26 mouse cellular contexts compared by ENCODE assay signal in genomic region chr2:73514178-73514577, GRCm38 (mm10). TPM values are rescaled to one million over a fixed set of nuclear protein-coding genes. Genes with fewer than 3 reads are reported as not detected.
A peak's percentile ranks its signal among the peaks of the same experiment; 100 is the strongest.
DNase-seq lines count a peak whose midpoint lies in the region; ATAC-seq and TF ChIP-seq lines count a peak whose summit lies in the region.
"Had no signal": no experiment of that assay in that cellular context is flagged by ENCODE, and none has a peak within 500 bp of the region (broad histone marks: within the 10 kb centered on the region; RNA-seq: fewer than 3 reads in every experiment).

No protein-coding gene starts in this region.

- peak; percentile 59 for DNase-seq in heart, adult 11 months
- DNase-seq in 3T3-L1 (ENCODE audit: low read depth, low spot score) (peak; percentile 43), CH12.LX (ENCODE audit: extremely low read depth) (no peak), ZHBTc4 (ENCODE audit: low read depth, low spot score) (peak; percentile 53)
- DNase-seq in lung, postnatal 36 days, result no peak
- DNase-seq: adrenal gland, postnatal 14 days; B cell, adult 2 months; cerebellum, adult 11-12 months; cerebellum, postnatal 10 days; heart, postnatal 4 days; kidney, adult 9 months; kidney, postnatal 10 days; layer of hippocampus, postnatal 36 days; left cerebral cortex, postnatal 4 days; liver; thymus, postnatal 14 days had no signal

- no peaks in the 10 kb centered on the region for H3K79me2 ChIP-seq in CH12.LX (replicated peaks; ENCODE audit: control insufficient read depth, extremely low read depth, insufficient read depth, poor library complexity, severe bottlenecking)

- H3K4me1 ChIP-seq in heart, embryonic 11.5 days (ENCODE audit: control insufficient read depth, insufficient read depth, low read length), result peaks cover 7% of the 10 kb centered on the region
- H3K4me1 ChIP-seq in CH12.LX (ENCODE audit: control insufficient read depth in 1 of 2, insufficient read depth in 2 of 2), result peaks cover 12 to 23% of the 10 kb centered on the region in 2 experiments
- no peaks in the 10 kb centered on the region; the same call in 1 of the 2 replicates for H3K4me1 ChIP-seq in forebrain, embryonic 12.5 days
- H3K4me1 ChIP-seq: hindbrain, embryonic 13.5 days; neural tube, embryonic 13.5 days had no signal

- TF ChIP-seq EP300 in CH12.LX (IDR thresholded peaks at IDR 0.05; ENCODE audit: low read length), result no peak

- in situ Hi-C loops in CH12.LX (cut with MboI; ENCODE audit: low pct_ligation_motif_present, low pct_unique_long_range_greater_than_20kb, low sequenced_read_pairs), result no loop called here

- no peak for TF ChIP-seq CTCF in CH12.LX (conservative IDR thresholded peaks at IDR 0.05 in 1 of 2, IDR thresholded peaks at IDR 0.05 in 1 of 2; ENCODE audit: low read depth in 2 of 2, low read length in 2 of 2)

- no peak for ATAC-seq in heart, embryonic 11.5 days (replicated peaks; ENCODE audit: insufficient number of reproducible peaks, low FRiP score, low TSS enrichment)
- ATAC-seq in forebrain, embryonic 12.5 days (ENCODE audit: low FRiP score), result no peak
- ATAC-seq: forebrain, embryonic 16.5 days; intestine, embryonic 16.5 days; midbrain, embryonic 16.5 days had no signal

- H3K36me3 ChIP-seq in heart, embryonic 11.5 days (ENCODE audit: control insufficient read depth, insufficient read depth, low read length), result no peaks in the 10 kb centered on the region
- no peaks in the 10 kb centered on the region for H3K36me3 ChIP-seq in CH12.LX (replicated peaks in 1 of 2; ENCODE audit: control insufficient read depth in 1 of 2, insufficient read depth in 1 of 2, low read length in 1 of 2)
- no peaks in the 10 kb centered on the region for H3K36me3 ChIP-seq in forebrain, embryonic 12.5 days (replicated peaks)
- H3K36me3 ChIP-seq: hindbrain, embryonic 13.5 days; liver, embryonic 15.5 days; lung, embryonic 15.5 days; neural tube, embryonic 13.5 days had no signal

- WGBS in heart, embryonic 11.5 days (ENCODE audit: insufficient replicate concordance), result 81% methylated on average over 6 of the region's 6 CpGs
- 95% methylated on average over 6 of the region's 6 CpGs for WGBS in forebrain, embryonic 12.5 days

- dilution Hi-C loops in CH12.LX (cut with MboI; ENCODE audit: extremely low pct_ligation_motif_present, extremely low pct_unique_long_range_greater_than_20kb, low sequenced_read_pairs), result no loop called here

- no peaks in the 10 kb centered on the region for H3K27me3 ChIP-seq in heart, embryonic 11.5 days (ENCODE audit: control insufficient read depth, insufficient read depth, low read length)
- no peaks in the 10 kb centered on the region for H3K27me3 ChIP-seq in CH12.LX (replicated peaks)
- H3K27me3 ChIP-seq in forebrain, embryonic 12.5 days, result no peaks in the 10 kb centered on the region
- H3K27me3 ChIP-seq: hindbrain, embryonic 13.5 days; liver, embryonic 15.5 days; lung, embryonic 15.5 days; neural tube, embryonic 13.5 days had no signal

- no peak overlapping the region for H3K27ac ChIP-seq in heart, embryonic 11.5 days (ENCODE audit: low read depth, low read length)
- no peak overlapping the region for H3K27ac ChIP-seq in CH12.LX (ENCODE audit: insufficient read depth, low read depth)
- H3K27ac ChIP-seq in forebrain, embryonic 12.5 days, result no peak overlapping the region
- H3K27ac ChIP-seq: hindbrain, embryonic 13.5 days; liver, embryonic 15.5 days; lung, embryonic 15.5 days; neural tube, embryonic 13.5 days had no signal

- no peak overlapping the region for H3K9ac ChIP-seq in heart, embryonic 11.5 days (ENCODE audit: low read depth, low read length)
- H3K9ac ChIP-seq in CH12.LX (ENCODE audit: insufficient read depth, low read depth), result no peak overlapping the region
- no peak overlapping the region for H3K9ac ChIP-seq in forebrain, embryonic 12.5 days
- H3K9ac ChIP-seq: hindbrain, embryonic 13.5 days; liver, embryonic 15.5 days; lung, embryonic 15.5 days; neural tube, embryonic 13.5 days had no signal

- no peak overlapping the region for H3K4me2 ChIP-seq in heart, embryonic 11.5 days
- H3K4me2 ChIP-seq in CH12.LX (ENCODE audit: insufficient read depth, low read depth, poor library complexity, severe bottlenecking), result no peak overlapping the region
- H3K4me2 ChIP-seq in forebrain, embryonic 12.5 days, result no peak overlapping the region
- H3K4me2 ChIP-seq: hindbrain, embryonic 13.5 days; liver, embryonic 15.5 days; lung, embryonic 15.5 days; midbrain, embryonic 11.5 days; neural tube, embryonic 13.5 days had no signal

- no peaks in the 10 kb centered on the region for H3K9me3 ChIP-seq in heart, embryonic 11.5 days (replicated peaks; ENCODE audit: control insufficient read depth, low read length)
- H3K9me3 ChIP-seq in CH12.LX (replicated peaks; ENCODE audit: low read length), result no peaks in the 10 kb centered on the region
- no peaks in the 10 kb centered on the region for H3K9me3 ChIP-seq in forebrain, embryonic 12.5 days
- H3K9me3 ChIP-seq: hindbrain, embryonic 13.5 days; liver, embryonic 15.5 days; lung, embryonic 15.5 days; neural tube, embryonic 13.5 days had no signal

- H3K4me3 ChIP-seq in heart, embryonic 11.5 days (ENCODE audit: low read depth, low read length), result no peak overlapping the region
- H3K4me3 ChIP-seq in CH12.LX (replicated peaks in 1 of 3; ENCODE audit: low read depth in 2 of 3, low read length in 2 of 3, poor library complexity in 1 of 3), result no peak overlapping the region
- H3K4me3 ChIP-seq in forebrain, embryonic 12.5 days (replicated peaks), result no peak overlapping the region
- H3K4me3 ChIP-seq: hindbrain, embryonic 13.5 days; liver, embryonic 15.5 days; lung, embryonic 15.5 days; neural tube, embryonic 13.5 days had no signal

- no peak for TF ChIP-seq RAD21 in CH12.LX (IDR thresholded peaks at IDR 0.05; ENCODE audit: low read depth, low read length)

- no peak for TF ChIP-seq POLR2A in CH12.LX (IDR thresholded peaks at IDR 0.05; ENCODE audit: low read depth, low read length)

TF ChIP-seq in CH12.LX, 34 proteins besides CTCF, POLR2A, EP300 and RAD21:
- peak; percentile 76 for TF ChIP-seq USF1 (IDR thresholded peaks at IDR 0.05; ENCODE audit: low read depth, low read length)
- no peak for TF ChIP-seq ZMIZ1 (IDR thresholded peaks at IDR 0.05; ENCODE audit: low read depth, low read length)
- peak; percentile 80 for TF ChIP-seq USF2 (conservative IDR thresholded peaks at IDR 0.05; ENCODE audit: low read depth, low read length)
- TF ChIP-seq NRF1 (IDR thresholded peaks at IDR 0.05; ENCODE audit: low read depth, low read length), result peak; percentile 67
- no peak for TF ChIP-seq TCF12 (IDR thresholded peaks at IDR 0.05; ENCODE audit: low read depth, low read length)
- peak; percentile 75 for TF ChIP-seq HCFC1 (IDR thresholded peaks at IDR 0.05; ENCODE audit: low read depth, low read length)
- no peak for TF ChIP-seq SMC3 (IDR thresholded peaks at IDR 0.05; ENCODE audit: low read depth, low read length)

RNA-seq across cellular contexts. Expression of gene Wipf1, which starts 15.4 kb away (rescaled TPM):
- 6.3 and 7.8 TPM in 2 replicates for polyA plus RNA-seq in heart, embryonic 11.5 days (2014; fragmentation: Nextera tagmentation; extraction: Ambion mirVana)
- total RNA-seq in CH12.LX (2012; rRNA removed) (18.3 and 19.2 TPM in 2 replicates), CH12.LX (2014; rRNA removed) (18.8 and 21.8 TPM in 2 replicates)
- polyA plus RNA-seq in CH12.LX (2012; ENCODE audit: insufficient read length, low read depth), result 88.7 and 95.0 TPM in 2 replicates
- polyA plus RNA-seq in forebrain, embryonic 12.5 days (2016; fragmentation: Nextera tagmentation; extraction: Ambion mirVana), result 4.3 and 5.5 TPM in 2 replicates

Comparison
In these comparisons a context has a peak if more than half of its experiments do, and no peak if none do; other contexts are left out.
1. DNase-seq: peak in heart, adult 11 months (single experiment), 3T3-L1 (single experiment) and ZHBTc4 (single experiment); none in CH12.LX (single experiment) and lung, postnatal 36 days (single experiment).
2. RNA of gene Wipf1, which starts 15.4 kb away (polyA plus RNA-seq): 88.7 to 95.0 TPM in CH12.LX; 6.3 to 7.8 TPM in heart, embryonic 11.5 days and 4.3 to 5.5 TPM in forebrain, embryonic 12.5 days; every median in the first group is over 10 times any median in the second.